Mouse (Mus musculus) left cerebral cortex, postnatal 14 days (tissue): ENCODE measurements around the gene Ano9. TPM values are rescaled to one million over a fixed set of nuclear protein-coding genes. Genes with fewer than 3 reads are reported as not detected.

Experiments used
- DNase-seq, 2 experiments: peaks; one replicate each; pipeline ENCODE4 v3.0.0; 2021 to 2022; ENCODE audit warnings: low spot score in 2 of 2, mixed read lengths in 1 of 2
- intact Hi-C: fragments of 180-260 bp; cut with DNase I; formaldehyde crosslinking; loops from one replicate; pipeline ENCODE4 v1.15.1; 2025
- long read RNA-seq, 2 experiments: library from polyadenylated mRNA; stranded (forward); transcript quantifications; one replicate each; pipeline ENCODE4 v2.0.0; 2021
- total RNA-seq, 2 experiments: library from RNA; stranded (reverse); gene quantifications; 2 replicates each; pipeline ENCODE4 v1.2.3; 2021

Ano9 gene
- total RNA-seq = not detected
- long read RNA-seq, experiment 1 = 0 reads
- long read RNA-seq, experiment 2 = 0 reads

- intact Hi-C loops = no loop called here
- DNase-seq = no peak
Observed at GRCm38 (mm10) chr7:141117636-141118035, at the start of gene Ano9. Gene Ano9, minus strand, starts transcription at chr7:141117806.

DNA sequence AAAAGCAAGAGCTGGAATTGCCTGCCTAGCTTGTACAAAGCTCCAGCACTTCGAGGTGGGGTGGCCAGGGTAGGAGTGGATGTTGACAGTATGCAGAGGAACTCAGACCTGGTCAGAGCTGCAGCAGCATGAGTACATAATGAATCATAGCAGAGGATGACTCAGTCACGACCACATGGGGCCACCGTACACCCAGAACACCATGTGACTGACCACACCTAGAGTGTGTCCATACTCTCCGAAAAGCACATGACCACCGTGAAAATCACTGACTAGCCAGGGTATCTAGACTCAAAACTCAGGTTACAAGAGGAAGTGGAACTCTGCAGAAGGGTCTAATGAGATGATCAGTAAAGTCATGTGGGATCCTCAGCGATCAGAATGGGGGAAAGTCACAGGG lies 47.2 kb upstream of the Ano9 start:
- intact Hi-C loops = no loop called here
- DNase-seq = no peak

DNA sequence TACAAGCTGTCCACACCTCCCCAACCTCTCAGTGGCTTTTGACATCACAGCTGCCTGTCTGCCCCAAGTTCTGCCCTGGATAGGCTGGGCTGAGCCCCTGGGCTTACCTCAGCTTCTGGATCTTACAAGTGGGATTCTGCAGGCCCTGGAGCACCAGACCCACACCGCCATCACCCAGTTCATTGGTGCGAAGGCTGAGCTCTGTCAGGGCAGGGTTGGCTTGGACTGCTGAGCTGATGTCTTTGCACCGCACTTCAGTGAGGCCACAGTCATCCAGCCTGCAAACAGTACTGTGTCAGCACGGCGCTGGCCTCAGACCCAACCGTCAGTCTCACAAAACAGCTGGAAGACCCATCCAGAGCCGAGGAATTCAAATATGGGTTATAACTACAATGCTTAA lies 46.8 kb upstream of the Ano9 start:
- DNase-seq = no peak
- intact Hi-C loops = no loop called here

DNA sequence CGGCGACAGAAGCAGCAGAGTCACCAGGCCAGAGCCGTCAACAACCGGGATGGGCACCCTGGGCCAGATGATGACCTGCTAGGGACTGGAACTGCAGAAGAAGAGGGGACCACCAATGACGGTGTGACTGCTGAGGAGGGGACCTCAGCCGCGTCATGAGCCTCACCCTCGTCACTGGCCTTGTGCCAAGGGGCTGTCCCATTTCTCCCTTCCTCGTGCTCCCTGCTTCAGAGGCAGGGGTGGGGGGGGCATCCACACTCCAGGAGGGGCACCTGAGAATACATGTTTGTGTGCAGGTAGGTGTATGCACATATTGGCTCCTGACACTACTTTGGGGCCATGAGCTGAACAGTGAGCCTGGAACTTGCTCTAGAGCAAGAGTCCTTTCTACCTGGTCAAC lies 37.8 kb upstream of the Ano9 start:
- no peak for DNase-seq
- intact Hi-C loops = no loop called here

DNA sequence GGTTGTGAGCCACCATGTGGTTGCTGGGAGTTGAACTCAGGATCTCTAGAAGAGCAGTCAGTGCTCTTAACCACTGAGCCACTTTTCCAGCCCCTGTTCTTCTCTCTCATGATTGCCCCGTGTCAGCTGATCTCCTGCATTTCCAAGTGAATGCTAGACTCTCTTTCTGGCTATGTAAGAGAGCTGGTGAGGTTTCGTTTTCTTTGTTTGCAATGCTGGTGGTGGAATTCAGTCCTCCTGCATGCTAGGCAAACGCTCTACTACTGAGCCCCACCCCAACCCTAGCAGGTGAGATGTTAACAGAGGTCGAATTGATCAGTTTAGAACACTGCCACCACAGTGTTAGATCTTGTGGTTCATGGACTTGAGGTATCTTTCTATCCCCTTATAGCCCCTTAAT lies 31.0 kb upstream of the Ano9 start:
- intact Hi-C loops = no loop called here
- DNase-seq = no peak

DNA sequence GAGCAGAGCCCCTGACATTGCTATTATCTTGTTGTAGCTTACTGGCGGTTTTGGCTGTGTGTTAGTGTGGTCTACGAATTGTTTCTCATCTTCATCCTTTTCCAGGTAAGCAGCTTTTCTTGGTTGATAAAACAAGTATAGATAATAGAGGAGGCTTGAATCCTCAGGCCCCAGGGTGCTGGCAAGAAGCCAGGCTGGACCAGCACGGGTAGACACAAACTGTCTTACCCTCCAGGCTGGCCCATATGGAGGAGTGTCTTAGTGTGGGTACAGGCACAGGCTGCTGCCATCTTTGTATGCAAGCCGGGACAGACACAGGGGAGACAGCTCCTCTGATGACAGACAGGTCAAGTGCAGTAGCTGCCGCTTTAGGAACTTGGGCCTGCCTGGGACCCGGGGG lies 29.4 kb upstream of the Ano9 start:
- DNase-seq = no peak
- intact Hi-C loops = no loop called here

- intact Hi-C loops = no loop called here
- no peak for DNase-seq
Observed at GRCm38 (mm10) chr7:141146043-141146595, 28.5 kb upstream of the Ano9 start.

DNA sequence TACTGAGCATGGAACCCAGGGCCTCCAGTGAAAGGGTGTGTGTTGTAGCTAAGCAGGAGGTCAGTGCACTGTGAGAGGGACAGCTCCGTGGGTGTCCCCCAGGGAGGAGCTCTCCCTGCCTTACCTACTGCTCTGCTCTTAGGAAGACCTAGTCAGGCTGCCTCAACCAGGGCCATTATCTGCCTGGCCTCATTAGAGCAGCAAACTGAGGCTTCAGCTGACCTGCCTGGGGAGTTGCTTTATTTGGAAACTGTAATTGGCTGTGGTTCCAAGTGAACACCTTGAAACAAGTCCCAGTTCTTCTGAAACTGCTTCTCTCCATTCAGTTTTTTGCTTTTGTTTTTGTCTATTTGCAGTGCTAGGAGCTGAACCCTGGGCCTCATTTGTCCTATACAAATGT lies 27.8 kb upstream of the Ano9 start:
- no peak for DNase-seq
- intact Hi-C loops = no loop called here

DNA sequence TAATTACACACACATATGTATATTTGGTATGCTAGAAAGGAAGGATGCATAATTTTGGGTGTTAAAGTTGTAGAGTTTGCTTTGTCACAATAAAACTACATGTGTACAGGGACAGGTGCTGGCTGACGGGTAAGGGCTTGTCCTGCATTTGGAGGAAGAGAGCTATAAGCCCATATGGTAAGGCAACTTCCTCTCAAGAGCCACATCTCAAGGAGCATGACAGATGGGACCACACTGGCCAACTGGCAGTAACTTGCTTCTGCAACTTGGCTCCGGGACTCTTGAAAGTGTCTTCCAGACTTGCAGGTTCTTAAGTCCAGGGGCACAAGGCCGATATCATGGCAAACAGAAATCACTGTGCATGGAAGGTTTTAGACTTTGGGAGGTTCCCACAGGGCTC lies 27.0 kb upstream of the Ano9 start:
- intact Hi-C loops = no loop called here

DNA sequence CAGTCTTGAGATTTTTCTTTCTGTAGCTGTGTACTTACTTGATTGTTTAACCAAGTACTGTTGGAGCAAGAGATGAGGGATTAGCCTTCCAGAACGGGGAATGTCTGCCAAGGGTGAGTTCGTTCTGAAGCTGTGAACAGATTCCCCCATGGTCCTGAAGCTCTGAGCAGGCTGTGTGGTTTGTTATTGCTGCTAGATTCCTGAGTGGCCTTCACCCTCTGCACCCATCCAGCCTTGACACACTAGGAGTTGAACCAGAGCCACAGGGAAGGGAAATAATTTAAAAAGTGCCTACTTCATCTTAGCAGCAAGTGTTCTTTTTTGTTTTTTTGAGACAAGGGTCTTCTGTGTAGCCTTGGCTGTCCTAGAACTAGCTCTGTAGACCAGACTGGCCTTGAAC lies 26.3 kb upstream of the Ano9 start:
- DNase-seq = no peak
- intact Hi-C loops = no loop called here

More for the DNA sequence above, 27.0 kb upstream of the Ano9 start:
- no peak for DNase-seq

DNA sequence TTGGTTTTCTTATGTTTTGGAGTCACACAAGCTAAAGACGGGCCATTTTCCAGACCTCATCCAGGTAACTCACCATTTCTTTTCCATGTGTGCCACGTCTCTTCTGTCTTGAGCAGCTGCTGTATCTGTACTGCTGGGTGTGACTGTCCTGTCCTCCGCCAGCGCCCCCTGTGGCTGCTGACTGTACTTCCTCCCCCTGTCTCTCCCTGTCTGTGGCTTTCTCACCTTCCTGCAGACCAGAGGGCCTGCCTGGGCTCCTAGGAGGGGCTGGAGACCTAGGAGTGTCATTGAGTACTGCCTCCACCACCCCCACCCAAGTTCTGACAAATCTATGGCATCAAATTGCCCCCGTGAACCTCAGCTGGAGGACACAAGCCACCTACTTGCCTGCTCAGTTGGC lies 25.5 kb upstream of the Ano9 start:
- intact Hi-C loops = no loop called here
- DNase-seq = peak in 1 of 2 experiments; percentile 39

GRCm38 (mm10) chr7:141141326-141141725 lies 23.7 kb upstream of the Ano9 start:
- intact Hi-C loops = no loop called here

GRCm38 (mm10) chr7:141131904-141132755 lies 14.5 kb upstream of the Ano9 start:
- intact Hi-C loops = no loop called here
- no peak for DNase-seq

More at GRCm38 (mm10) chr7:141141326-141141725, 23.7 kb upstream of the Ano9 start:
- DNase-seq = no peak

DNA sequence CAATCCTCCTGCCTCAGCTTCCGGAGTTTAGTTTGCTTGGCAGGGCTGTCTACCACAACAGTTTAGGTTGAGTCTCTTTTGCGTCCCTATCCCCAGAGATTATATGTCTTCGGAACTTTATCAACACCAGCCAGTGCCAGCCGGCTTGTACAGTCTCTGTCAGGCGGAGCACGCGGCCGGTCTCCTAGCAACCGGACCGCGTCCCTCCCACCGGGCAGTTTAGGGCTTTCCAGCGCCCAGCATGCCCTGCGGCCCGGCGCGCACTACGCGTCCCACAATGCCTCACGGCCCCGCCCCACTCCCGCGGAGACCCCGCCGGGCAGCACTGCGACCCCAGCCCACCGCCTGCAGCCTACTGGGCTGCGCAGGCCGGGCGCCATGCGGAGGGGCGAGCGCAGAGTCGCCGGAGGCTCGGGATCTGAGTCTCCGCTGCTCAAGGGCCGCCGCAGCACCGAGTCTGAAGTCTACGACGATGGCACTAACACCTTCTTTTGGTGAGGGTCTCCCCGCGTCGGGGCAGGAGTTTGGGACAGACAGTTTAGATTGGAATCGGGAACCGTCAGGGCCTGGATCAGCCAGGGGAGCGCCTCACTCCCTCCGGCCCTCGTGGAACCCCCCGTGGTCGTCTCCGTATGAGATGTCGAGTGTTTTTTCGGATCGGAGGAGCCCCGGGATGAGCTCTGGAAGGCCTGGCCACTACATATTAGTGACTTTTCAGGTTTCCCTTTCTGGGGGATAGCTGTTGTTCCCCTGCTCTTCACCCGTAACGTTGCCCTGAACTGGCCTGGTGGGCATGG lies 13.6 kb upstream of the Ano9 start:
- peak; percentile 92 to 94 for DNase-seq
- intact Hi-C loops = no loop called here

DNA sequence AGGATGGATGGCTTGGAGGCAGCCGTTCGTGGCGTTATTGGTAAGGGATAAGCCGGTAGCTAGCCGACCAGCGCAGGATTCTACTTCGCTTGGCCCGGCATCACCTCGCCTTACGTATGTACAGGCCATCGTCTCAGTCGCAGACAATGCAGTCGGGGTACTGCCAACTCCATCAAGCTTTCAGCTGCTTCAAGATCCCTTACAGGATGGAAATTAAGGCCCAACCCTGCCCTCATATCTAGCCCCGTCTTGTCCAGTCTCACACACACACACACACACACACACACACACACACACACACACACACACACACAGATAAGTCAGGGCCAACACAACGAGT lies 5.9 kb upstream of the Ano9 start:
- intact Hi-C loops = loop anchor here (5.0 kb wide), 1 partner anchor 49 kb away; the partner anchor contains the start of gene Rnh1
- DNase-seq = no peak

DNA sequence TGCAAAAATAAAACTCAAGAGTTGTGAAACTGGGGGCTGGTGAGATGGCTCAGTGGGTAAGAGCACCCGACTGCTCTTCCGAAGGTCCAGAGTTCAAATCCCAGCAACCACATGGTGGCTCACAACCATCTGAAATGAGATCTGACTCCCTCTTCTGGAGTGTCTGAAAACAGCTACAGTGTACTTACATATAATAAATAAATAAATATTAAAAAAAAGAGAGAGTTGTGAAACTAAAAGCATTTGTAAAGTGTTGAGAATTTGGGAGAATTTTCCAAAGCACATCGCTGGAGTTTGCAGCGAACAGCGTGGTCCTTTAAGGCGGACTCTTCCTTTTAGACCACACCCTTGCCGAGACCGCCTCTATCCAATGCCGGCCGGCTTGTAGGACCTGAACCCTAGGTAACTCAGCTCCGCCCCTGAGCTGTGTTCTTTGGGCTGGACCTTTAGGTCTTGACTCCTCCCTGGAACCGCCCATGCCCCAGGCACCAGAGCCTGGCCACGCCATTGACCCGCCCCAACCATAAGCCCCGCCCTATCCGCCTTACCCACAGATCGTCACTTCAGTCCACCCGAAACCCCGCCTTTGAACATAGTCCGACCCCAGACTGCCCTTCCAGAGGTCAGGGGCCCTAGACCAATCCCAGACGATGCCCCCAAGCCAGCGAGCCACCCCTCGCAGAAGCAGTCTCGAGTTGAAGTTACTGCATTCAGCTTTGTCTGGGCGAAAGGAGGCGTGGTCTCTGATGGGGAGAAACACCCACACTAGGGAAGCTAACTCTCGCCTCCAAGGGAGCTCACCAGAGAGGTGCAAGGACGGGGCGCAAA lies 5.3 kb upstream of the Ano9 start:
- intact Hi-C loops = loop anchor here (5.0 kb wide), 1 partner anchor 49 kb away; the partner anchor contains the start of gene Rnh1
- DNase-seq = peak; percentile 60 to 83

DNA sequence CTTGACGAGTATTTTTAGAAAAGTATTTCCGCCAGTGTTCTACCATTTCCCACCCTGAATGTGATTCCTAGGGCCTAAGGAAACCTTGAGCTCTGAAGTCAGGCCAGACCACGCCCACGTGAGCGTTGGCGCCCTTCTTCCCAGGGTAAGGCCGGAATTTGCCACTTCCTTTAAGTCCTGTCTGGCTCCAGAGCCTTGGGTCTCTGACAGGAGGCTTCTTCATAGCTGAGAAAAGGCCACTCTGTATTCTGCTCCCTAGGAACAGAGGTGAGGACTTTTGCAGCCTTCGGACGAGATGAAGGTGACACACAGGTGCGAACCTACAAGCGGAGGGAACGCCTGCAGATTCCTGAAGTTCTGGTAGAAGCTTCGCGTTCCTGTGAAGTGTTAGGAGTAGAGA lies 4.6 kb upstream of the Ano9 start, which contains the start of gene Ptdss2:
Gene Ptdss2, plus strand, starts transcription at position 138 of the 400 bp plus-strand sequence.
- DNase-seq = no peak

GRCm38 (mm10) chr7:141121051-141121531 lies 3.5 kb upstream of the Ano9 start:
- no peak for DNase-seq
- intact Hi-C loops = loop anchor here (5.0 kb wide), 1 partner anchor 51 kb away; the partner anchor contains the start of gene Rnh1

More for the DNA sequence above, 4.6 kb upstream of the Ano9 start, which contains the start of gene Ptdss2:
- intact Hi-C loops = loop anchor here (5.0 kb wide), 1 partner anchor 50 kb away; the partner anchor contains the start of gene Rnh1

GRCm38 (mm10) chr7:141120605-141121004 lies 3.0 kb upstream of the Ano9 start:
- no peak for DNase-seq
- intact Hi-C loops = loop anchor here (5.0 kb wide), 1 partner anchor 52 kb away; the partner anchor contains the start of gene Rnh1
